Mouse (Mus musculus): ENCODE data around the gene Scgb1b27. TPM values are rescaled to one million over a fixed set of nuclear protein-coding genes. Genes with fewer than 3 reads are reported as not detected.

The Scgb1b27 gene
- polyA plus RNA-seq, 1 experiment from 2014 or later, result not detected

Other genes with a start within 250 kb of the Scgb1b27 start
- gene Scgb2b26, start 76.4 kb upstream of the Scgb1b27 start, polyA plus RNA-seq (2014; fragmentation: Nextera tagmentation; extraction: Ambion mirVana), result not detected in 2 replicates
- gene Scgb2b27, start 7.5 kb upstream of the Scgb1b27 start, polyA plus RNA-seq (2014; fragmentation: Nextera tagmentation; extraction: Ambion mirVana), result not detected in 2 replicates
- gene Scgb1b30, start 73.9 kb downstream of the Scgb1b27 start, polyA plus RNA-seq (2014; fragmentation: Nextera tagmentation; extraction: Ambion mirVana), result not detected in 2 replicates
- gene Wtip, start 111.8 kb downstream of the Scgb1b27 start, polyA plus RNA-seq (2014; fragmentation: Nextera tagmentation; extraction: Ambion mirVana), result 2.2 and 3.4 TPM in 2 replicates
- 226 and 253 TPM in 2 replicates for gene Uba2, start 148.1 kb downstream of the Scgb1b27 start, polyA plus RNA-seq (2014; fragmentation: Nextera tagmentation; extraction: Ambion mirVana)
- 56.2 and 62.8 TPM in 2 replicates for gene Pdcd2l, start 175.2 kb downstream of the Scgb1b27 start, polyA plus RNA-seq (2014; fragmentation: Nextera tagmentation; extraction: Ambion mirVana)
- 489 and 511 TPM in 2 replicates for gene Gpi1, start 208.9 kb downstream of the Scgb1b27 start, polyA plus RNA-seq (2014; fragmentation: Nextera tagmentation; extraction: Ambion mirVana)
- not detected in 2 replicates for gene Gm6096, start 229.6 kb downstream of the Scgb1b27 start, polyA plus RNA-seq (2014; fragmentation: Nextera tagmentation; extraction: Ambion mirVana)